8 mouse cellular contexts compared by ENCODE assay signal in genomic region chr7:17024141-17024540, GRCm38 (mm10). TPM values are rescaled to one million over a fixed set of nuclear protein-coding genes. Genes with fewer than 3 reads are reported as not detected.
DNase-seq lines count a peak whose midpoint lies in the region; ATAC-seq lines count a peak whose summit lies in the region.

No protein-coding gene starts in this region.

- no peaks in the 10 kb centered on the region for H3K27me3 ChIP-seq in hindbrain, embryonic 15.5 days
- no peaks in the 10 kb centered on the region for H3K27me3 ChIP-seq in hindbrain, embryonic 11.5 days (ENCODE audit: control insufficient read depth, insufficient read depth, low read length)
- H3K27me3 ChIP-seq in kidney, embryonic 15.5 days = no peaks in the 10 kb centered on the region
- no peaks in the 10 kb centered on the region for H3K27me3 ChIP-seq in forebrain, embryonic 12.5 days

- H3K4me1 ChIP-seq in hindbrain, embryonic 15.5 days (replicated peaks) = peaks cover 37% of the 10 kb centered on the region
- H3K4me1 ChIP-seq in hindbrain, embryonic 11.5 days (replicated peaks; ENCODE audit: control insufficient read depth, insufficient read depth, low read length) = peaks cover 3% of the 10 kb centered on the region
- peaks cover 41% of the 10 kb centered on the region for H3K4me1 ChIP-seq in kidney, embryonic 15.5 days
- H3K4me1 ChIP-seq in forebrain, embryonic 12.5 days = peaks cover 30% of the 10 kb centered on the region

- no peak overlapping the region for H3K4me2 ChIP-seq in hindbrain, embryonic 15.5 days
- no peak overlapping the region for H3K4me2 ChIP-seq in hindbrain, embryonic 11.5 days (replicated peaks; ENCODE audit: low read depth, low read length)
- peak overlapping the region; percentile 76 for H3K4me2 ChIP-seq in kidney, embryonic 15.5 days
- no peak overlapping the region for H3K4me2 ChIP-seq in forebrain, embryonic 12.5 days

- H3K36me3 ChIP-seq in hindbrain, embryonic 15.5 days = peaks cover 34% of the 10 kb centered on the region
- H3K36me3 ChIP-seq in hindbrain, embryonic 11.5 days (ENCODE audit: control insufficient read depth, insufficient read depth, low read length) = peaks cover 17% of the 10 kb centered on the region
- peaks cover 53% of the 10 kb centered on the region for H3K36me3 ChIP-seq in kidney, embryonic 15.5 days
- H3K36me3 ChIP-seq in forebrain, embryonic 12.5 days (replicated peaks) = peaks cover 60% of the 10 kb centered on the region

- no peak overlapping the region for H3K9ac ChIP-seq in hindbrain, embryonic 15.5 days
- no peak overlapping the region for H3K9ac ChIP-seq in hindbrain, embryonic 11.5 days (ENCODE audit: low read depth, low read length)
- H3K9ac ChIP-seq in kidney, embryonic 15.5 days = no peak overlapping the region; the same call in 1 of the 2 replicates
- no peak overlapping the region for H3K9ac ChIP-seq in forebrain, embryonic 12.5 days

- no peaks in the 10 kb centered on the region for H3K9me3 ChIP-seq in hindbrain, embryonic 15.5 days
- H3K9me3 ChIP-seq in hindbrain, embryonic 11.5 days (ENCODE audit: control insufficient read depth, low read length) = no peaks in the 10 kb centered on the region
- H3K9me3 ChIP-seq in kidney, embryonic 15.5 days (replicated peaks) = no peaks in the 10 kb centered on the region
- no peaks in the 10 kb centered on the region for H3K9me3 ChIP-seq in forebrain, embryonic 12.5 days

- ATAC-seq in hindbrain, embryonic 15.5 days (ENCODE audit: low FRiP score, low read depth) = no peak
- ATAC-seq in hindbrain, embryonic 11.5 days (ENCODE audit: low FRiP score) = no peak
- ATAC-seq in kidney, embryonic 15.5 days (replicated peaks; ENCODE audit: low FRiP score) = no peak
- ATAC-seq in forebrain, embryonic 12.5 days (ENCODE audit: low FRiP score) = no peak

- H3K4me3 ChIP-seq in hindbrain, embryonic 15.5 days = no peak overlapping the region
- no peak overlapping the region for H3K4me3 ChIP-seq in hindbrain, embryonic 11.5 days (ENCODE audit: low read depth, low read length)
- H3K4me3 ChIP-seq in kidney, embryonic 15.5 days (replicated peaks) = no peak overlapping the region
- H3K4me3 ChIP-seq in forebrain, embryonic 12.5 days (replicated peaks) = no peak overlapping the region

- 86% methylated on average over 6 of the region's 6 CpGs for WGBS in hindbrain, embryonic 15.5 days
- 91% methylated on average over 6 of the region's 6 CpGs for WGBS in hindbrain, embryonic 11.5 days
- WGBS in kidney, embryonic 15.5 days = 80% methylated on average over 6 of the region's 6 CpGs
- WGBS in forebrain, embryonic 12.5 days = 96% methylated on average over 6 of the region's 6 CpGs

- peak overlapping the region; percentile 48; the same call in 1 of the 2 replicates for H3K27ac ChIP-seq in hindbrain, embryonic 15.5 days (replicated peaks)
- no peak overlapping the region for H3K27ac ChIP-seq in hindbrain, embryonic 11.5 days (ENCODE audit: low read depth, low read length)
- H3K27ac ChIP-seq in kidney, embryonic 15.5 days = peak overlapping the region; percentile 83
- no peak overlapping the region for H3K27ac ChIP-seq in forebrain, embryonic 12.5 days

- no peak for DNase-seq in hindbrain, embryonic 11.5 days (ENCODE audit: low spot score)
- peak; percentile 51 to 58 for DNase-seq in cerebellum, postnatal 10 days
- DNase-seq in lung, postnatal 14 days = peak; percentile 61
- no peak for DNase-seq in frontal cortex, adult 2 months (ENCODE audit: extremely low spot score in 1 of 2, low spot score in 1 of 2)
- DNase-seq in thymus, postnatal 25 days = no peak

RNA-seq across cellular contexts. Expression of gene Ppp5c, which starts 3.6 kb away (rescaled TPM):
- 125 and 136 TPM in 2 replicates for polyA plus RNA-seq in hindbrain, embryonic 15.5 days (2015; fragmentation: Nextera tagmentation; extraction: Ambion mirVana)
- 96.9 and 97.3 TPM in 2 replicates for polyA plus RNA-seq in hindbrain, embryonic 11.5 days (2014; fragmentation: Nextera tagmentation; extraction: Ambion mirVana)
- 110 and 115 TPM in 2 replicates for polyA plus RNA-seq in kidney, embryonic 15.5 days (2015; fragmentation: Nextera tagmentation; extraction: Ambion mirVana)
- polyA plus RNA-seq in frontal cortex, adult 2 months (2012; rRNA removed) = 236 and 239 TPM in 2 replicates
- 107 and 112 TPM in 2 replicates for polyA plus RNA-seq in forebrain, embryonic 12.5 days (2016; fragmentation: Nextera tagmentation; extraction: Ambion mirVana)

RNA-seq across cellular contexts. Expression of gene Ccdc8, which starts 31.6 kb away (rescaled TPM):
- polyA plus RNA-seq in hindbrain, embryonic 15.5 days (2015; fragmentation: Nextera tagmentation; extraction: Ambion mirVana) = 7.4 and 7.7 TPM in 2 replicates
- 6.2 and 11.0 TPM in 2 replicates for polyA plus RNA-seq in hindbrain, embryonic 11.5 days (2014; fragmentation: Nextera tagmentation; extraction: Ambion mirVana)
- 35.7 and 41.2 TPM in 2 replicates for polyA plus RNA-seq in kidney, embryonic 15.5 days (2015; fragmentation: Nextera tagmentation; extraction: Ambion mirVana)
- polyA plus RNA-seq in frontal cortex, adult 2 months (2012; rRNA removed) = 2.1 and 2.6 TPM in 2 replicates
- 9.1 and 11.5 TPM in 2 replicates for polyA plus RNA-seq in forebrain, embryonic 12.5 days (2016; fragmentation: Nextera tagmentation; extraction: Ambion mirVana)

RNA-seq across cellular contexts. Expression of gene Hif3a, which starts 38.1 kb away (rescaled TPM):
- 5.4 and 6.9 TPM in 2 replicates for polyA plus RNA-seq in hindbrain, embryonic 15.5 days (2015; fragmentation: Nextera tagmentation; extraction: Ambion mirVana)
- polyA plus RNA-seq in hindbrain, embryonic 11.5 days (2014; fragmentation: Nextera tagmentation; extraction: Ambion mirVana) = 4.8 and 4.9 TPM in 2 replicates
- polyA plus RNA-seq in kidney, embryonic 15.5 days (2015; fragmentation: Nextera tagmentation; extraction: Ambion mirVana) = 18.4 and 22.5 TPM in 2 replicates
- 2.6 and 3.4 TPM in 2 replicates for polyA plus RNA-seq in frontal cortex, adult 2 months (2012; rRNA removed)
- polyA plus RNA-seq in forebrain, embryonic 12.5 days (2016; fragmentation: Nextera tagmentation; extraction: Ambion mirVana) = 8.7 and 9.9 TPM in 2 replicates

RNA-seq across cellular contexts. Expression of gene Gm42372, which starts 41.3 kb away (rescaled TPM):
- polyA plus RNA-seq in hindbrain, embryonic 15.5 days (2015; fragmentation: Nextera tagmentation; extraction: Ambion mirVana) = 5.9 and 6.0 TPM in 2 replicates
- 1.5 and 1.7 TPM in 2 replicates for polyA plus RNA-seq in hindbrain, embryonic 11.5 days (2014; fragmentation: Nextera tagmentation; extraction: Ambion mirVana)
- polyA plus RNA-seq in kidney, embryonic 15.5 days (2015; fragmentation: Nextera tagmentation; extraction: Ambion mirVana) = 0.23 and 0.31 TPM in 2 replicates
- polyA plus RNA-seq in frontal cortex, adult 2 months (2012; rRNA removed) = 58.7 and 72.7 TPM in 2 replicates
- 1.6 and 1.7 TPM in 2 replicates for polyA plus RNA-seq in forebrain, embryonic 12.5 days (2016; fragmentation: Nextera tagmentation; extraction: Ambion mirVana)

RNA-seq across cellular contexts. Expression of gene Psg16, which starts 49.7 kb away (rescaled TPM):
- polyA plus RNA-seq in hindbrain, embryonic 15.5 days (2015; fragmentation: Nextera tagmentation; extraction: Ambion mirVana) = 4.2 and 4.7 TPM in 2 replicates
- 0.05 and 0.10 TPM in 2 replicates for polyA plus RNA-seq in hindbrain, embryonic 11.5 days (2014; fragmentation: Nextera tagmentation; extraction: Ambion mirVana)
- 0.09 and 0.13 TPM in 2 replicates for polyA plus RNA-seq in kidney, embryonic 15.5 days (2015; fragmentation: Nextera tagmentation; extraction: Ambion mirVana)
- polyA plus RNA-seq in frontal cortex, adult 2 months (2012; rRNA removed) = 2.9 and 3.2 TPM in 2 replicates
- polyA plus RNA-seq in forebrain, embryonic 12.5 days (2016; fragmentation: Nextera tagmentation; extraction: Ambion mirVana) = 0.26 and 0.27 TPM in 2 replicates

Comparison
In these comparisons a context has a peak if more than half of its experiments do, and no peak if none do; other contexts are left out.
1. H3K27ac ChIP-seq: peak in hindbrain, embryonic 15.5 days (single experiment) and kidney, embryonic 15.5 days (single experiment); none in hindbrain, embryonic 11.5 days (single experiment) and forebrain, embryonic 12.5 days (single experiment).
2. DNase-seq: peak in cerebellum, postnatal 10 days (2 of 2) and lung, postnatal 14 days (single experiment); none in hindbrain, embryonic 11.5 days (single experiment), frontal cortex, adult 2 months (0 of 2) and thymus, postnatal 25 days (single experiment).